Mouse (Mus musculus) hindbrain, postnatal 0 days (tissue): ENCODE data around the gene Fat3. TPM values are rescaled to one million over a fixed set of nuclear protein-coding genes. Genes with fewer than 3 reads are reported as not detected.

Experiments used
- ATAC-seq: fragments of 200-750 bp; cut with Nextera tagmentation; 2 replicates; pipeline ENCODE4 v1.8.0; 2017; ENCODE audit warnings: mild to moderate bottlenecking, moderate TSS enrichment, moderate library complexity
- DNase-seq: peaks from one replicate; pipeline ENCODE4 v3.0.0-alpha.2; 2015; ENCODE audit warnings: low spot score
- H3K27ac ChIP-seq: fragments of 300-500 bp; sonication (generic); 2 replicates; pipeline ENCODE4 v1.5.1; 2014; ENCODE audit warnings: mild to moderate bottlenecking
- H3K27me3 ChIP-seq: fragments of 300-500 bp; sonication (generic); 2 replicates; pipeline ENCODE4 v1.6.1; 2014; ENCODE audit warnings: low read length, mixed read lengths; ENCODE audit not compliant: insufficient read depth
- H3K36me3 ChIP-seq: fragments of 300-500 bp; sonication (generic); 2 replicates; pipeline ENCODE4 v1.6.1; 2014; ENCODE audit warnings: low read length, mixed read lengths; ENCODE audit not compliant: insufficient read depth
- H3K4me1 ChIP-seq: fragments of 300-500 bp; sonication (generic); 2 replicates; pipeline ENCODE4 v1.6.1; 2014; ENCODE audit warnings: antibody characterized with exemption, low read length, mixed read lengths; ENCODE audit not compliant: insufficient read depth
- H3K4me2 ChIP-seq: fragments of 300-500 bp; sonication (generic); 2 replicates; pipeline ENCODE4 v1.6.1; 2014; ENCODE audit warnings: low read depth, mild to moderate bottlenecking, low read length, moderate library complexity, mixed read lengths
- H3K4me3 ChIP-seq: fragments of 300-500 bp; sonication (generic); 2 replicates; pipeline ENCODE4 v1.5.1; 2014; ENCODE audit warnings: low read length
- H3K9ac ChIP-seq: fragments of 300-500 bp; sonication (generic); replicated peaks from 2 replicates; pipeline ENCODE4 v1.6.1; 2014; ENCODE audit warnings: mild to moderate bottlenecking, low read length, moderate library complexity, mixed read lengths
- H3K9me3 ChIP-seq: fragments of 300-500 bp; sonication (generic); 2 replicates; pipeline ENCODE4 v1.6.1; 2016; ENCODE audit warnings: low read length, mixed read lengths
- CTCF ChIP-seq: IDR thresholded peaks from 2 replicates; pipeline ENCODE4 v1.5.1; 2016; ENCODE audit warnings: antibody characterized with exemption, control low read depth, low read depth
- WGBS: fragments of 180-500 bp; shearing (Covaris S2); extraction: QIAGEN DNeasy Blood & Tissue Kit; methylation state at CpG from one replicate; pipeline ENCODE4 v1.1.7; 2014; 5-methylcytosine and 5-hydroxymethylcytosine counted together
- polyA plus RNA-seq: library from polyadenylated mRNA; unstranded; fragments of >200 nt; fragmentation: Nextera tagmentation; extraction: Ambion mirVana; gene quantifications from 2 replicates; pipeline ENCODE4 v1.2.1, GENCODE M21; 2015
- total RNA-seq: library from RNA; depleted of rRNA; stranded (reverse); fragments of >200 nt; gene quantifications from 2 replicates; pipeline ENCODE4 v1.2.3, GENCODE M21; 2014

Fat3 gene
- total and polyA plus RNA-seq, 2 experiments from 2014 or later = 4.7 to 36.4 TPM

DNA sequence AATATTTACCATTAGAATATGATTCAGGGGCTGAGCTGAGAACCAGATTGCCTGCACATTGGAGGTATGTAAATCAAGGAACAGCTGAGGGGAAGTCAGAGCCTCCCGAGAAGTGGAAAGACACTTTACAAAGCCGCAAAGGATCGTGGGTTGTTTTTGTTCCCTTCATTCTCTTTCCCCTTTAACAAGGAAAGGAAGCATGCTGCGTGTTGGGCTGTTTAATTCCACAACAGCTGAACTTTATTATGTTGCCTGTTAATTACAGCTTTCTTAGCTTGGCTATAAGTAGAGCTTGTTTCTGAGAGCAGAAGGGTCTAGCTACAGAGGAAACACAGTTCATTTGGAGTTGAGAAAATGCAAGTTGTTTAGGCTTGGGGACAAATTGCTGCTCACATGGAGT, 475.0 kb downstream of the Fat3 start:
- H3K4me1 ChIP-seq = no peaks in the 10 kb centered on the region
- H3K27ac ChIP-seq = no peak overlapping the region
- no peak overlapping the region for H3K9ac ChIP-seq
- TF ChIP-seq CTCF = no peak
- no peaks in the 10 kb centered on the region for H3K36me3 ChIP-seq
- WGBS = 58% methylated on average over 4 of the region's 4 CpGs
- no peak for DNase-seq
- H3K4me2 ChIP-seq = no peak overlapping the region
- no peak for ATAC-seq
- H3K4me3 ChIP-seq = no peak overlapping the region
- H3K27me3 ChIP-seq = no peaks in the 10 kb centered on the region
- no peaks in the 10 kb centered on the region for H3K9me3 ChIP-seq

DNA sequence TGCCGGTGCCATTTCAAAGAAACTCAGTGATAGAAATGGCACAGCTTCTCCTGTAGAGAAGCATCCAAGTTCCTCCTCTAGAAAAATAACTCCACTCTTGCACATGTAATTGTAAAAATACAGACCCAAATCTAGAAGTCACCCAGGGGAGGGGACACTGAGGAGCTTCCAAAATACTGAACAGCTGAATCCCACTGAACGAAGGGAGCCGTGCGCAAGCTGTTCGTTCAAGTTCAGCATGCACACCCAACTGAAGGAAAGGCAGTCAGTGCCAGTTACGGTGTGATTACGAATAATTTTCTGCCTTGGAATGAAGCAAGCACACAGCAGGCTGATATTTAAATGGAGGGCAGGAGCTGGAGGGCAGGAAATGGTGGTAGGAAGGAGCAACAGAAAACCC, 476.4 kb downstream of the Fat3 start:
- Histone ChIP-seq H3K27me3 (no peaks in the 10 kb centered on the region), H3K4me1 (no peaks in the 10 kb centered on the region), H3K9me3 (no peaks in the 10 kb centered on the region), H3K4me2 (no peak overlapping the region), H3K9ac (no peak overlapping the region), H3K36me3 (no peaks in the 10 kb centered on the region), H3K4me3 (no peak overlapping the region), H3K27ac (no peak overlapping the region)
- 74% methylated on average over 7 of the region's 7 CpGs for WGBS
- no peak for TF ChIP-seq CTCF
- DNase-seq (no peak), ATAC-seq (no peak)

DNA sequence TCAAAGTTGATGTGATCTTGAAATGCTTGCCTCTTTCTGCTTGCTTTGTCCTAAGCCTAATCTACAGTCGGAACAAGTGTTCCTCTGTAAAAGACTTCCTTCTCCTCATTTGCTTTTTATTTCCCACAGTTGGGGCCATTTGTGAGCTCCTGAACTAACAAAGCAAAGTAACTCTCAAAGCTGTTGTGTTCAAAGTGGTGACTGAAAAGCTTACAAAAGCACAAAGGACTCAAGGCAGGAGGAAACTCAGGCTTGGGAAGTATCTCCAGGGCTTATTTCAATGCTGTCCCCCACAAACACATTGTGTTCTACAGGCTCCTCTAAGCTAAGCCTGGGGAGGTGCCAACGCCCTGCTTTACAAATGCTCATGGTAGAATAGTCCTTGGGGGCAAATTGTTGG, 487.0 kb downstream of the Fat3 start:
- DNase-seq (peak; percentile 43), ATAC-seq (peak; percentile 70; the same call in 1 of the 2 replicates)

DNA sequence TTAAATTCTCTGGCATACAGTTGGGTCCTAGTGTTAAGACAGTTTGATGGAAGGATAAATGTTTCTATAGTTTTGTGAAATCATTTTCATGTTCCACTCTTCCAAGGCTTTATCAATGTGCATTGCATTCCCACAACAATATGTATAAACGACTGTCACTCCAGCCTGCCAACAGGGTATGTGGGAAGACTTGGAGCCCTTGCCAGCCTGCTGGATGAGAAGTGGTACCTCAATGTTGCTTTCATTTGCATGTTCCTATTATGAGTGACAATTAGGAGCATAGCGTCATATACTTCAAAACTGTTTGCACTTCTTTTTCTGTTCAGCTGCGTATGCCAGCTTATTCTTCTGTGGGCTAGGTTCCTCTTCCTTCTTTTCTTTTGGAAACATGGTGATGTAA, 489.7 kb downstream of the Fat3 start:
- ATAC-seq (no peak), DNase-seq (no peak)
- Histone ChIP-seq H3K27me3 (no peaks in the 10 kb centered on the region), H3K9me3 (no peaks in the 10 kb centered on the region), H3K4me3 (no peak overlapping the region), H3K4me2 (no peak overlapping the region), H3K27ac (no peak overlapping the region), H3K9ac (no peak overlapping the region), H3K4me1 (no peaks in the 10 kb centered on the region), H3K36me3 (no peaks in the 10 kb centered on the region)
- TF ChIP-seq CTCF = no peak
- WGBS = 90% methylated on average over 3 of the region's 3 CpGs

More for the DNA sequence above, 487.0 kb downstream of the Fat3 start:
- H3K36me3 ChIP-seq = no peaks in the 10 kb centered on the region
- no peak overlapping the region for H3K4me3 ChIP-seq
- no peaks in the 10 kb centered on the region for H3K9me3 ChIP-seq
- no peak overlapping the region for H3K9ac ChIP-seq
- H3K4me1 ChIP-seq = no peaks in the 10 kb centered on the region
- H3K4me2 ChIP-seq = no peak overlapping the region
- no peak for TF ChIP-seq CTCF
- H3K27me3 ChIP-seq = no peaks in the 10 kb centered on the region
- H3K27ac ChIP-seq = no peak overlapping the region
- WGBS = 28% methylated on average over 2 of the region's 2 CpGs

DNA sequence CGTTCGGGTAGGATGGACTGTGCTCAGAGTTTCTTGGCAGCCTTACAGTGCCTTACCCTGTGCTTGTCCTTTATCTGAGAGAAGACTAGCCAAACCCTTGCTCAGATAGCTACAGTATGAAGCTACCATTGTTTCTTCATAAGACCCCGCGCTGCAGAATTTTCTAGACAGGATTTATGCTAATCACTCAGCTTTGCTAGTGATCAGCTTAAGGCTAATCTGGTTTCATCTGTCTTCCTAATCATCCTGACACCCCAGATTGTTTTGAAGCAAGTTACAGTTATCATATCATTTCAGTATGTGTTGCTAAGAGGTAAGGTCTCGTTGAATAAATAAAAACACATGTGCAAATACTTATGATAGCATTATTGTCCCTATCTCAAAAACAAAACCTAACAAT, 493.6 kb downstream of the Fat3 start:
- Histone ChIP-seq H3K36me3 (no peaks in the 10 kb centered on the region), H3K4me1 (no peaks in the 10 kb centered on the region), H3K4me2 (no peak overlapping the region), H3K9ac (no peak overlapping the region), H3K9me3 (no peaks in the 10 kb centered on the region), H3K4me3 (no peak overlapping the region), H3K27me3 (no peaks in the 10 kb centered on the region), H3K27ac (no peak overlapping the region)
- 86% methylated on average over 5 of the region's 5 CpGs for WGBS
- TF ChIP-seq CTCF = no peak
- DNase-seq = no peak
- ATAC-seq = no peak

DNA sequence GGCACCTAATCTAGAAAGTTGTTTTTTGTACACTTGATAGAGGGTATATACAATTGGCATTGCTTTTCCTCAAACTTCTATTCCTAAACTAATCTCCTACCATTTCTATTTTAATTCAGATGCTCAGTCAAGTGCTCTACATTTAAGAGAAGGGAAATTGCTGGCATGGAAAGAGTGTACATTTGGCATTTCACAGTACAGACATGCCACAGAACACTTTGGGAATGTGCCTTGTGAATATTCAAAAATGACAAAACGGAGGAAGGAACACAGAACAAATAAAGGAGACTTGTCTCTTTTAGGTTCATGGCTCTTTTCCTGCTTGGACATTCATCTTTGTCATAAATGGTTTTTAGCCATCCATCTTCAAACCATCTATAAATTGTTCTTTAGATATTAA, 498.1 kb downstream of the Fat3 start:
- H3K36me3 ChIP-seq = peaks cover 10% of the 10 kb centered on the region
- no peak overlapping the region for H3K4me3 ChIP-seq
- no peak overlapping the region for H3K4me2 ChIP-seq
- H3K27ac ChIP-seq = no peak overlapping the region
- H3K4me1 ChIP-seq = no peaks in the 10 kb centered on the region
- WGBS = 74% methylated on average over 1 of the region's 1 CpGs
- ATAC-seq (no peak), DNase-seq (no peak)
- no peak for TF ChIP-seq CTCF
- H3K27me3 ChIP-seq = no peaks in the 10 kb centered on the region
- no peaks in the 10 kb centered on the region for H3K9me3 ChIP-seq
- no peak overlapping the region for H3K9ac ChIP-seq

DNA sequence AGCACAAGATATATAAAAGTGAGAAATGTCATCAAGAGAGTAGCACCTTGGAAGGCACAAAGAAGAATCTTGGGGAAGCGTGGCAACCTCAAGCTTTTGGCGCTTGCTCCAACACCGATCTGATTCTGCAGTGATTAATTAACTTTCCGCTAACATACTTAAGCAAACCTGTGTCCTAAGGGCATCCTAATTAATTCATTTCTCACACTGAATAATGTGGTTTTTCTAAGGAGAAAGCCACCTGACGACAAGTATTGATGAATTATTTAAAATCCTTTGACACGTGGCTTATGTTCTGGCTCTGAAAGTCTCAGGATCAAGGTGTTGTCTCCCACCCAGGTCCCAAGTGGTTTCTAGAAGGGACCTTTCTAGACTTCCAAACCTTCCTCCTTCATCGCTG, 506.3 kb downstream of the Fat3 start:
- no peak overlapping the region for H3K4me3 ChIP-seq
- no peaks in the 10 kb centered on the region for H3K9me3 ChIP-seq
- no peak overlapping the region for H3K4me2 ChIP-seq
- no peak for ATAC-seq
- H3K36me3 ChIP-seq = peaks cover 10% of the 10 kb centered on the region
- no peaks in the 10 kb centered on the region for H3K4me1 ChIP-seq
- DNase-seq = peak; percentile 34
- H3K27ac ChIP-seq = no peak overlapping the region
- H3K27me3 ChIP-seq = no peaks in the 10 kb centered on the region
- H3K9ac ChIP-seq = no peak overlapping the region
- WGBS = 57% methylated on average over 7 of the region's 7 CpGs
- no peak for TF ChIP-seq CTCF
